Mouse (Mus musculus) liver, adult 2 months (tissue): ENCODE data around the gene H6pd.

Experiments used
- CTCF ChIP-seq: fragments of 200-500 bp; IDR thresholded peaks from 2 replicates; pipeline ENCODE4 v1.5.1; 2011; ENCODE audit warnings: low read depth, low read length, control low read depth
- POLR2A ChIP-seq: fragments of 200-500 bp; IDR thresholded peaks from 2 replicates; pipeline ENCODE4 v1.6.1; 2011; ENCODE audit warnings: low read length, control low read depth; ENCODE audit not compliant: insufficient read depth; ENCODE audit errors: extremely low read depth

DNA sequence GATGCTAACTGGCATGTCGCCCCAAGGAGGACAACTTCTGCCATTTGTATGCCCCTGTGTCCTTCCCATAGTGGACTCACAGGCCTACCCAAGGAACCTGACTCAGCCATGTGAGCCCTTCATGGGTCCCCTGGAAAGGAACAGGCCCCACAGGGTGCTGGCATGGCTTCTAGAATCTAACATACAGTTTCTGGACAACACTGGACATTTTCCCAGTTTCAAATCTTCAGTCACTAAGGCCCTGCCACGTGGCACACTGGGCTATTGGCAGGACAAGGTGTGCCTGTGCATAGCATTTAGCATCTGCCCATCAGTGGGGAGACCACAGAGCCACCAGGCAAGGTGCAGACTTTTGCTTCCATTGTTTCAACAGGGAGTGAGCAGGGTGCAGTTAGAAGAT, 30.0 kb downstream of the H6pd start:
- TF ChIP-seq POLR2A = no peak
- no peak for TF ChIP-seq CTCF
